Mouse (Mus musculus): ENCODE results near the gene Ell. TPM values are rescaled to one million over a fixed set of nuclear protein-coding genes. Genes with fewer than 3 reads are reported as not detected.
A peak's percentile ranks its signal among the peaks of the same experiment; 100 is the strongest.
"Not testable (repeated sequence)": the region's sequence is repeated elsewhere in the genome, so short reads cannot be mapped to it uniquely, and the experiment has no call there.

Gene Ell
- polyA plus RNA-seq, 1 experiment from 2014 or later = 13.5 TPM

DNA sequence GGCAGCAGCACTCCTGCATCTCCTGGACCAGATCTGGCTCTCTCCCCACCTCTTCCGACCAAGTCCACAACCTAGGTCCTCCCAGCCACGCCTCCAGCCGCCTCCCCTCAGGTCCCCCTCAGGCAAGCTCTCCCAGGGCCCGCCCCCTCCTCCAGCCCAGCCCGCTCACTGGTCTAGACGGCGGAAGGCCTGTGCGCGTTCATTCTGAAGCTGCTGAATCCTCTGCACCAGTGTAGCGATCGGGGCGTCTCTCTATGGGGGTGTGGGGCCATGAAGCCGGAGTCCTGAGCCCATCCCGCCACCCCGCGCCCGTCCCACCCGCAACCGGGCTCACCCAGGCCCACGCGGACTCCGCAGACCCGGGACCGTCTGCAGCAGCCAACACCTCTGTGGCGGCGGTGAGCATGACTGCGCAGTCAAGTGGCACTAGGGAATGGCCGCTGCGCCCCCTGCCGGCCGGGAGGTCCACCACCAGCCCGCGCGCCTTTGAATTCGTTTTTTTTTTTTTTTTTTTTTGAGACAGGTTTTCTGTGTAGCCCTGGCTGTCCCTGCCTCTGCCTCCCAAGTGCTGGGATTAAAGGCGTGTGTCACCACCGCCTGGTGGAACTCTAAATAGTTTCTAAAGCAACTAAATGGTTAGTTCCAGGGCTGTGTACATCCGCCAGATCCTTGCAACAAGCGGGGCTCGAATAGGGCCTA is 32.8 kb upstream of the Ell start, which contains the start of gene Rex1bd:
Rex1bd (minus strand) TSS at position 425 of the 699 bp plus-strand sequence.
- DNase-seq (ENCODE audit: low spot score) = peak; percentile 93

DNA sequence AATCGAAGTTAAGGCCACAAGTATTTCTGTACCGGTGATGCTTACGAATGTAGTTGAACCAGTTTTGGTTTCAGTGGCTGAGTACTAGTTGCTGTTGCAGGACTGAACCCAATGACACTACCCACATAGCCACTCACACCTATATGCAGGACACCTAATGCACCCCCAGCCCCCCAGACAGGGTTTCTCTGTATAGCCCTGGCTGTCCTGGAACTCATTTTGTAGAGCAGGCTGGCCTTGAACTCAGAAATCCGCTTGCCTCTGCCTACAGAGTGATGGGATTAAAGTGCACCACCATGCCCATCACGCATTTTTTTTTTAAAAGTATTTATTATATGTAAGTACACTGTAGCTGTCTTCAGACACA is 32.2 kb upstream of the Ell start:
- DNase-seq (ENCODE audit: low spot score) = no peak

DNA sequence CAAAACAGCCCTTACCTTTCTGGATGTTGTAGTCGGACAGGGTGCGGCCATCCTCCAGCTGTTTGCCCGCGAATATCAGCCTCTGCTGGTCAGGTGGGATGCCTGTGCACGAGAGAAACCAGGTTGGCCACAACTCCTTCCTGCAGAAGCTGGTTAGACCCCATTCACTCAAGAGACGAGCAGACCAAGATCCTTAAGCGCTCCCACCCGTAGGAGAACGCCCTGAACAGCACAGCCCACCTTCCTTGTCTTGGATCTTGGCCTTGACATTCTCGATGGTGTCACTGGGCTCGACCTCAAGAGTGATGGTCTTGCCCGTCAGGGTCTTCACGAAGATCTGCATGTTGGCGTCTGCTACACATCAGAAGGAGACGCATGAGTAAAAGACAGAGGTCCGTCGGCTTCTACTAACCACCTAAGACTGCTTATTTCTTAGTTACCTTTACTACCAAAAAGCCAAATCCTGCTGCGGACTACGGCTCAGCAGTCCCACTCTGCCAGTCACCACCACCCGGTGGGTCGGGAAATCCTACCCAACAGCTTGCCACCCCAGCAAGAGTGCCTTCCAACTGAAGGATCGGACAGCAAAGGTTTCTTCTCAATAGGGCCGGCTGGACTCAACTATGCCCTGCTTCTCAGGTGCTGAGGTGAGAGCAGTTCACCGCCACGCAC is 29.8 kb upstream of the Ell start:
- no peak for DNase-seq (ENCODE audit: low spot score)

DNA sequence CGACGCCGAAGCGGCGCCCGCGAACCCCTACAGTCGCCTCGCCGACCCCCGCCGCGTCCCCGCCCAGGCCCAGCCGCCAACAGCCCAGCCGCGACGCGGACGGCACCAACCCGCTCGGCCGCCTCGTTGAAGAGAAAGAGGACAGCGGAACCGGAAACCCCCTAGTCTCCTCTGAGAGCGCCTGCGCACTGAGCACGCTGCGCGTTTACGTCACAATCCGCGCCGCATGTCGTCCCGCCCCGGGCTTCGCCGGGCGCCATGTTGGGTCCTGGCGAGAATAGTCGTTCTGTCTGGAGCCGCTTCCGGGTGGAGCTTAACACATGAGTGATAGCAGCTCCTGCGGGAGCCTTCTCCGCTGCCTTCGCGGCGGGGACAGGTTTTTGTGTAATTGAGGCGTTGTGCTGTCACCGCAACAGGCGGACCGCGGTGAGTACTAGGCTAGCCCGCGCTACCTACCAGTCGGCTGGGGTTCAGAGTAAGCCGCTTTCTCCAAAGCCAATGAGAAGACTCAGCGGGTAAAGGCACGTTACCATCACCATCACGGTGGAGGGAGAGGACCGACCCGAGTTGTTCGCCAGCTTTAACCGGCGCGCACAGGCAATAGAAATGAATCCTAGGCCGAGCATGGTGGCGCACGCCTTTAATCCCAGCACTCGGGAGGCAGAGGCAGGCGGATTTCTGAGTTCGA is 28.9 kb upstream of the Ell start, which contains the start of gene Uba52:
Uba52 (minus strand) TSS at position 574 of the 688 bp plus-strand sequence.
- peak; percentile 98 for DNase-seq (ENCODE audit: low spot score)

GRCm38 (mm10) chr8:70511174-70511573 is 28.1 kb upstream of the Ell start:
- DNase-seq (ENCODE audit: low spot score) = not testable (repeated sequence)

DNA sequence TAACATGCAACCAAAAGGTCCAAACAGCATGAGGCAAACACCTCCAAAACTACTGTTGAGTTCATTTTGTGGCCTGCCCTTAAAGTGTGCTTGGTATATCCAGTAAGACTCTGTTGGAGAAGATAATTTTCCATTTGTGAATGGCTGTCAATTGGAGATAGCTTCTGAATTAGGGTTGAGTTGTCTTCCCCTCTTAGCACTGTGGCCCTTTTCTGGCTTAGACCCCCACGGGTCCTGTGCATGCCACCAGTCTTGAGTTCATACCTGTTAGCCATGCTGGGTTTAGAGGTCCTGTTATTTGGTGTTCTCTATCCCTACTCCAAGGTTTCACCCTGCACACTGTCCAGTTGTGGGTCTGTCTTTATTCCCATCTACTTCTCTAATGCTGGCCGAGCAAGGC is 27.5 kb upstream of the Ell start:
- no peak for DNase-seq (ENCODE audit: low spot score)

DNA sequence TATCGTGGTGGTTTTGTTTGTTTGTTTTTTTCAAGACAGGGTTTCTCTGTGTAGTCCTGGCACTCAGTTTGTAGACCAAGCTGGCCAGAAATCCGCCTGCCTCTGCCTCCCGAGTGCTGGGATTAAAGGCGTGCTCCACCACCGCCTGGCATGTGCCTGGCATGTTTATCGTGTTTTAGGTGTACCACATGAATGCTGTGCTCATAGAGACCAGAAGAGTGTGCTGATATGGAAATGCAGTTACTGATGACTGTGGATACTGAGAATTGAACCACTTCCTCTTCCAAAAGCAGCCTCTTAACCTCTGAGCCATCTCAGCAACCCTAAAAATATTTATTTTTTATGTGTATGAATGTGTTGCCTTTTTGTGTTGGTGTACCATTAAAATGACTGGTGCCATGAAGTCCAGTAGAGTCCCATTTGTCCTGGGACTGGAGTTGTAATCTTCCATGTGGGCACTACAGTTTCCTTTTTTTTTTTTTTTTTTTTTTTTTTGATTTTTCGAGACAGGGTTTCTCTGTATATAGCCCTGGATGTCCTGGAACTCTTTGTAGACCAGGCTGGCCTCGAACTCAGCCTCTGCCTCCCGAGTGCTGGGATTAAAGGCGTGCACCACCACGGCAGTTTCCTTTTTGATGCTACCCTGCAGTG is 26.9 kb upstream of the Ell start:
- DNase-seq (ENCODE audit: low spot score) = no peak

GRCm38 (mm10) chr8:70513441-70513840 is 25.8 kb upstream of the Ell start:
- no peak for DNase-seq (ENCODE audit: low spot score)

- DNase-seq (ENCODE audit: low spot score) = no peak
These were observed 21.2 kb upstream of the Ell start for GRCm38 (mm10) chr8:70517940-70518643.

- no peak for DNase-seq (ENCODE audit: low spot score)
These were observed 20.2 kb upstream of the Ell start for GRCm38 (mm10) chr8:70519043-70519442.

GRCm38 (mm10) chr8:70519606-70520005 is 19.7 kb upstream of the Ell start:
- no peak for DNase-seq (ENCODE audit: low spot score)

- DNase-seq (ENCODE audit: low spot score) = peak; percentile 99
These were observed 16.5 kb upstream of the Ell start for GRCm38 (mm10) chr8:70522592-70523403.

- DNase-seq (ENCODE audit: low spot score) = no peak
These were observed 12.1 kb upstream of the Ell start for GRCm38 (mm10) chr8:70527111-70527511.

DNA sequence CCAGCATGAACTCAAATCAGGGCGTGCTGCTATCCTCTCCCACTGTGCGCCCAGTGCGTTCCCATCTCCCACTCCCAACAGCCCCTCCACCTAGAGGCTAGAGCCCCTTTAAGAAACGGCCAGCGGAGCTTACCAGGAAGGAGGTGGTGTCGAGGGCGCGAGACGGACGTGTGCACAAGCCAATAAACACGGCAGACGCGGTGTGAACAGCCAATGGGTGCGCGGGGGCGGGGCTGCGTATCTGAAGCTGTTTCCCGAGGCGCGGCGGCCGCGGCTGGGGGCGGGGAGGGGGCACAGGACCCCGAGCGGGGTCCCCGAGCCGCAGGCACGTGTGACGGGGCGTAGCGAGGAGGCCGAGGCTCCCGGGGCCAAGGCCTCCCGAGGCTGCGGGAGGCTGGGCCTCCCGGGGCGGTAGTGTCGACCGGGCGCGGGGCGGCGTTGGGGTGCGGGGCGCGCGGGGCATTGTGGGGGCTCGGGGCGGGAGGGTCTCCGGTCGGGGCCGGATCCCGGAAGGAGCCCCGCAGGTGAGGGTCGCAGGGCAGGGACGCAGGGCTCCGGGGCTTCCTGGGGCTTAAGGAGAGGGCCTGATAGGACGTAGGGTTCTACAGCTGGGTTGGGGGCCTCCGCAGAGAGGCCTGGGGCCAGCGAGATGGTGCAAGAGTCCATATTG is 11.6 kb upstream of the Ell start, which contains the start of the genes Fkbp8 and Kxd1:
Fkbp8 (plus strand) TSS at position 213 of the 670 bp plus-strand sequence.
Kxd1 (minus strand) TSS at position 445 of the 670 bp plus-strand sequence.
- peak; percentile 97 for DNase-seq (ENCODE audit: low spot score)

DNA sequence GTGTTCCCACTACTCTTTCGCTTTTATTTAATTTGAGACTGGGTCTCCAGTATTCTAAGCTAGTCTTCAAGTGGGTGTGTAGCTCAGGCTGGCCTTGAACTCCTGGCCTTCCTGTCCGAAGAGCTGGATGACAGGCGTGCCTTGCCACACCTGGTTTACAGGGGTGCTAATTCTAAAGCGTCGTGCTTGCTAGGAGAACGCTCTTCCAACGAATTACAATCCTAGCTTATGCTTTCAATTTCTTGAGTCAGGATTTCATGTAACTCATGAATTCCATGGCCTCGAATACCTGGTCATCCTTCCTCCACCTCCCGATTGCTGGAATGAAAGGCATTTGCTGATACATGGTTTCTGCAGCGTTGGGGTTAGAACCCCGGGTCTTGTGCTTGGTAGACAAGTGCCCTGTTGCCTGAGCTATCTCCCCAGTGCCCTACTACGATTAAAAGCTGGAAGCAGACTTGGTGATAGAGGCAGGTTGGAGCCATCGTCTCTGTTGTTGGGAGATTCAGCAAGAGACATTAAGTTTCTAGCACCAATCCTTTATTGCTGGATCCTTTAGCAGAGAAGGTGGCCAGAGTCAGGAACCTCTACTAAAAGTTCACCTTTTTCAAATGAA is 11.0 kb upstream of the Ell start:
- no peak for DNase-seq (ENCODE audit: low spot score)

DNA sequence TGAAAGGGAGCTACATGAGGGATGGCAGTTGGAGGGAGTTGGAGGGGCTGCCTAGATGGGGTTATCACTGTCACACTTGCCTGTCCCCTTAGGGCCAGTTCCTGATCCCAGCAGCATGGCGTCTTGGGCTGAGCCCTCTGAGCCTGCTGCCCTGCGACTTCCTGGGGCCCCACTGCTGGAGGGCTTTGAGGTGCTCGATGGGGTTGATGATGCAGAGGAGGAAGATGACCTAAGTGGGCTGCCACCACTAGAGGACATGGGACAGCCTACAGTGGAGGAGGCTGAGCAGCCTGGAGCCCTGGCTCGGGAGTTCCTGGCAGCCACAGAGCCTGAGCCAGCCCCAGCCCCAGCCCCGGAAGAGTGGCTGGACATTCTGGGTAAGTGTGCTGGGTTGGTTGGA is 10.0 kb upstream of the Ell start:
- no peak for DNase-seq (ENCODE audit: low spot score)

DNA sequence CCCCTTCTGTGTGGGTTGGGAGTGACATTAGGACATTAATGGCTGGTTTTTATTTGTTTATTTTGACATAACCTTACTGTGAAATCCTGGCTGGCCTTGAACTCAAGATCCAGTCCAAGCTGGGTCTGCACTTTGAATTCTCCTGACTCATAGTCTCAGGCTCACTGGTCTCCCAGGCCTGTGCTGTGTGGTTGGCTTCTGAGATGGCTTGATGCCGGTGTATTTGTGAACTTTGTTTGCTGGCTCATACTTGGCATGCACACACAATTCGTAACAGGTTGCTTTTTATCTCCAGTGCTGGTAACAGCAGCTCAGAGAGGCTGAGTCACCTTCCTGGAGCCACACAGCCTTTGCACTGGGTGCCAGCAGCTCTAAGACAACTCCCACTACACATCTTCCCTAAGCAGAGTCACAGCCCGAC is 9.5 kb upstream of the Ell start:
- no peak for DNase-seq (ENCODE audit: low spot score)

DNA sequence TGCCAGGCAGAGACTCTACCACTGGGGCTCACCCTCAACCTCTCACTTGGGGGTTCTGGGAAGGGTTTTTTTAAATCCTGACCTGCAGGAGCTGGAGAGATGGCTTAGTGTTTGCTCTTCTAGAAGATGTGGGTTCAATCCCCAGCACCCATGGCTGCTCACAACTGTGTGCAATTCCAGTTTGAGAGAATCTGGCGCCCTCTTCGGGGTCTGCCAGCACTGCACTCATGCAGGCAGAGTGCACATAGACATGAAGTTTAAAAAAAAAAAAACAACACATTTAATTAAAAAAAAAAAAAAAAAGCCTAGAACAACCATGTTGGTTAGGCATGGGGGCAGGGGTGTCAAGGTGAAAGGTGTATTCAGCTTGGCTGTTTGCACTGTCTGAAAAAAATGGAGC is 8.9 kb upstream of the Ell start:
- DNase-seq (ENCODE audit: low spot score) = no peak

DNA sequence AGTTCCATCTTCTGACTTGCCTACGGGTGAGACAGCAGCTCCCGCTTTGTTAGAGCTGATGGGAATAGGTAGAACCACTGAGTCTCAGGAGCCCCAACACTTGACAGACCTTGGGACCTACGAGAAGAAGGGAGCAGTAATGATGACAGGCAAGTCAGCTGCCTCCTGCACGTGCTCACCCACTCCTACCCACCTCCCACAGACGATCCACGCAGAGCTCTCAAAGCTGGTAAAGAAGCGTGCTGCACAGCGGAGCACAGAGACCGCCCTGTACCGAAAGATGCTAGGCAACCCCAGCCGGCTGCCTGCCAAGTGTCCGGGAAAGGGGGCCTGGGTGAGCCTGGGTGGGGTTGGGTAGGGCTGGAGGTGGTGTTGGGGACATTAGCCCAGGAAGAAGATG is 5.0 kb upstream of the Ell start:
- DNase-seq (ENCODE audit: low spot score) = no peak

Data from thymus, postnatal 0 days (tissue).